ENCODE assay signal across 23 mouse cellular contexts in the genomic region with DNA sequence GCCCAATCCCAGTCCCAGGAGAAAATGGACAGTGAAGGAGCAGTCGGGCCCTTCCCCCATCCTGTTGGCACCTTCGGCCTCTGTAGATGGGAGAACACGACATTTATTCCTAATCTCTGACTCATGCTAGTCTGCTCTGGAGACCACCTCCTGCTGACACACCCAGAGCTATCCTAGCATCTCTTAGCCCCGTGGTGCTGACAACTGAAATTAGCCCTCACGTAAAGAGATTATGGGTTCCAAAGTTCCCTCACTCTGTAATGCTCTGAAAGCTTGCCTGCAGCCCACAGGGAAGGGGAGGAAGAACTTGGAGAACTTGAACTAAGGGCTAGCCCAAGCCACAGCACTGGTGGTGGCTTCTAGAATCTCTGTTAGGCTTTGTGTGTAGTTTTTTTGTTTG.
"Had no signal": no experiment of that assay in that cellular context is flagged by ENCODE, and none has a peak within 500 bp of the region (broad histone marks: within the 10 kb centered on the region; RNA-seq: fewer than 3 reads in every experiment).

No protein-coding gene starts in this region.

- H3K4me2 ChIP-seq: heart, embryonic 12.5 days; hindbrain, embryonic 12.5 days; hindbrain, embryonic 14.5 days; kidney, embryonic 15.5 days; limb, embryonic 13.5 days; limb, embryonic 15.5 days; liver, embryonic 12.5 days had no signal

- DNase-seq: gastrocnemius, postnatal 14 days; heart, adult 18-20 months; heart, postnatal 10 days; heart, postnatal 4 days; kidney, adult 11 months; kidney, adult 2 months; kidney, adult 9 months; kidney, postnatal 14 days; kidney, postnatal 36 days; left cerebral cortex, postnatal 4 days had no signal

- H3K36me3 ChIP-seq: heart, embryonic 10.5 days; heart, embryonic 12.5 days; hindbrain, embryonic 10.5 days; hindbrain, embryonic 12.5 days; kidney, embryonic 15.5 days; limb, embryonic 13.5 days; limb, embryonic 15.5 days; liver, embryonic 12.5 days had no signal

- H3K4me3 ChIP-seq: heart, embryonic 10.5 days; heart, embryonic 12.5 days; hindbrain, embryonic 10.5 days; hindbrain, embryonic 12.5 days; kidney, embryonic 15.5 days; left cerebral cortex, adult 2 months; limb, embryonic 13.5 days; limb, embryonic 15.5 days; liver, embryonic 12.5 days had no signal

- H3K9ac ChIP-seq: heart, embryonic 12.5 days; hindbrain, embryonic 12.5 days; hindbrain, embryonic 14.5 days; kidney, embryonic 15.5 days; limb, embryonic 13.5 days; limb, embryonic 15.5 days; liver, embryonic 12.5 days had no signal

- ATAC-seq: hindbrain, embryonic 16.5 days; inflammation-experienced regulatory T-cells, adult 6 months; liver, embryonic 12.5 days had no signal

- H3K9me3 ChIP-seq: heart, embryonic 10.5 days; heart, embryonic 12.5 days; hindbrain, embryonic 10.5 days; hindbrain, embryonic 12.5 days; kidney, embryonic 15.5 days; limb, embryonic 13.5 days; limb, embryonic 15.5 days; liver, embryonic 12.5 days had no signal

- H3K27ac ChIP-seq: heart, embryonic 10.5 days; hindbrain, embryonic 10.5 days; hindbrain, embryonic 12.5 days; hindbrain, embryonic 14.5 days; kidney, embryonic 15.5 days; kidney, postnatal 0 days; left cerebral cortex, adult 2 months; limb, embryonic 13.5 days; limb, embryonic 15.5 days; liver, embryonic 12.5 days had no signal
